Mouse (Mus musculus) myocyte (in vitro differentiated cells): ENCODE results near the gene Cdca7l. TPM values are rescaled to one million over a fixed set of nuclear protein-coding genes. Genes with fewer than 3 reads are reported as not detected.

ENCODE experiments used
- H3K27me3 ChIP-seq: one replicate; pipeline ENCODE4 v1.6.1; 2011; ENCODE audit not compliant: control insufficient read depth, insufficient read depth, insufficient read length
- H3K36me3 ChIP-seq: one replicate; pipeline ENCODE4 v1.6.1; 2011; ENCODE audit not compliant: control insufficient read depth, insufficient read depth
- H3K4me2 ChIP-seq: one replicate; pipeline ENCODE4 v1.6.1; 2011; ENCODE audit warnings: low read depth, control low read depth
- H3K4me3 ChIP-seq: one replicate; pipeline ENCODE4 v1.5.1; 2011; ENCODE audit warnings: mild to moderate bottlenecking, control low read depth, moderate library complexity
- H3K79me2 ChIP-seq: one replicate; pipeline ENCODE4 v1.6.1; 2011; ENCODE audit not compliant: control insufficient read depth, insufficient read depth
- H3ac ChIP-seq: one replicate; pipeline ENCODE4 v1.6.1; 2011; ENCODE audit not compliant: control insufficient read depth, insufficient read length
- CEBPB ChIP-seq: IDR thresholded peaks from 2 replicates; pipeline ENCODE4 v1.6.1; 2011; ENCODE audit warnings: mild to moderate bottlenecking, moderate library complexity; ENCODE audit not compliant: poor library complexity, insufficient read depth, severe bottlenecking
- E2F4 ChIP-seq: IDR thresholded peaks from one replicate; pipeline ENCODE4 v1.6.1; 2011; ENCODE audit warnings: mild to moderate bottlenecking, control low read depth, moderate library complexity; ENCODE audit not compliant: insufficient read depth
- MAX ChIP-seq: IDR thresholded peaks from one replicate; pipeline ENCODE4 v1.6.1; 2011; ENCODE audit warnings: low read depth, mild to moderate bottlenecking, control low read depth
- MYOD1 ChIP-seq, 3 experiments: IDR thresholded peaks; one replicate each; pipeline ENCODE4 v1.6.1; 2011; ENCODE audit warnings: control low read depth in 2 of 3, low read depth in 2 of 3, mild to moderate bottlenecking in 2 of 3, moderate library complexity in 1 of 3; ENCODE audit not compliant: insufficient read length in 2 of 3, control insufficient read depth in 1 of 3
- MYOG ChIP-seq, 3 experiments: IDR thresholded peaks; one replicate each; pipeline ENCODE4 v1.6.1; 2011; ENCODE audit warnings: control low read depth in 2 of 3, low read depth in 2 of 3, mild to moderate bottlenecking in 2 of 3; ENCODE audit not compliant: insufficient read length in 2 of 3, control insufficient read depth in 1 of 3, insufficient read depth in 1 of 3
- POLR2A ChIP-seq: IDR thresholded peaks from one replicate; pipeline ENCODE4 v1.6.1; 2011; ENCODE audit warnings: low read depth, mild to moderate bottlenecking, control low read depth, moderate library complexity; ENCODE audit not compliant: insufficient read length
- POLR2AphosphoS2 ChIP-seq: IDR thresholded peaks from one replicate; pipeline ENCODE4 v1.6.1; 2011; ENCODE audit warnings: low read depth, control low read depth; ENCODE audit not compliant: insufficient read length
- REST ChIP-seq: IDR thresholded peaks from one replicate; pipeline ENCODE4 v1.6.1; 2011; ENCODE audit warnings: mild to moderate bottlenecking, control low read depth, moderate library complexity; ENCODE audit not compliant: insufficient read depth, insufficient read length
- SRF ChIP-seq: IDR thresholded peaks from one replicate; pipeline ENCODE4 v1.6.1; 2011; ENCODE audit warnings: low read depth; ENCODE audit not compliant: control insufficient read depth, insufficient read length
- TCF12 ChIP-seq: IDR thresholded peaks from one replicate; pipeline ENCODE4 v1.6.1; 2011; ENCODE audit warnings: mild to moderate bottlenecking, control low read depth; ENCODE audit not compliant: poor library complexity, insufficient read depth, severe bottlenecking
- TCF3 ChIP-seq: IDR thresholded peaks from one replicate; pipeline ENCODE4 v1.6.1; 2011; ENCODE audit warnings: low read depth, control low read depth; ENCODE audit not compliant: insufficient read length
- USF1 ChIP-seq: IDR thresholded peaks from one replicate; pipeline ENCODE4 v1.6.1; 2011; ENCODE audit warnings: low read depth, mild to moderate bottlenecking, control low read depth, moderate library complexity
- polyA plus RNA-seq: library from polyadenylated mRNA; unstranded; fragments of >200 nt; fragmentation: generic; extraction: Trizol; gene quantifications from one replicate; pipeline ENCODE4 v1.2.1, GENCODE M21; 2012; ENCODE audit warnings: missing spikeins

The Cdca7l gene
- polyA plus RNA-seq, 1 experiment, result 8.3 TPM

DNA sequence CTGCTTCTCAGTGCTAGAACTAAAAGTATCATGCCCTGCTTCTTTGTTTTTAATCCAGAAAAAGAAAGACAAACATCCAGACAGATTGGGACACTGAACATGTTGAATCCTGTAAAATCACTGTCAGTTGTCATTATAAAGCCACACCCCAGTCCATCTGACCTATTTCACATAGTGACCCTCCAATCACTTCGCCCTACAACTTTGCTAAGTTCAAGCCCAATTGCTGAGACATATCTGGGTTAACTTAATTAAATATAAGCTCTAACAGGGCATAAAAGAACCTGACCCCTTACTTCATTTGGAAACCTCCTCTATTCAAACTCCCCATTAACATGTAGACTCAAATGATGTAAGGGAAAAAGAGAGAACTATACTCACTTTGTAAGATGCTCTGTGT lies 107.3 kb downstream of the Cdca7l start:
- Histone ChIP-seq H3ac (no peak overlapping the region), H3K4me2 (no peak overlapping the region), H3K27me3 (no peaks in the 10 kb centered on the region), H3K4me3 (no peak overlapping the region), H3K36me3 (no peaks in the 10 kb centered on the region), H3K79me2 (no peaks in the 10 kb centered on the region)
- TF ChIP-seq POLR2AphosphoS2 (no peak), CEBPB (no peak), E2F4 (no peak), MAX (no peak), TCF12 (no peak), MYOD1 (IDR thresholded peaks at IDR 0.05; ENCODE audit: control insufficient read depth in 1 of 3, insufficient read length in 2 of 3, low read depth in 2 of 3) (no peak), TCF3 (no peak), POLR2A (no peak), MYOG (IDR thresholded peaks at IDR 0.05; ENCODE audit: control insufficient read depth in 1 of 3, insufficient read depth in 1 of 3, insufficient read length in 2 of 3, low read depth in 2 of 3) (no peak), USF1 (no peak), REST (no peak), SRF (no peak)

DNA sequence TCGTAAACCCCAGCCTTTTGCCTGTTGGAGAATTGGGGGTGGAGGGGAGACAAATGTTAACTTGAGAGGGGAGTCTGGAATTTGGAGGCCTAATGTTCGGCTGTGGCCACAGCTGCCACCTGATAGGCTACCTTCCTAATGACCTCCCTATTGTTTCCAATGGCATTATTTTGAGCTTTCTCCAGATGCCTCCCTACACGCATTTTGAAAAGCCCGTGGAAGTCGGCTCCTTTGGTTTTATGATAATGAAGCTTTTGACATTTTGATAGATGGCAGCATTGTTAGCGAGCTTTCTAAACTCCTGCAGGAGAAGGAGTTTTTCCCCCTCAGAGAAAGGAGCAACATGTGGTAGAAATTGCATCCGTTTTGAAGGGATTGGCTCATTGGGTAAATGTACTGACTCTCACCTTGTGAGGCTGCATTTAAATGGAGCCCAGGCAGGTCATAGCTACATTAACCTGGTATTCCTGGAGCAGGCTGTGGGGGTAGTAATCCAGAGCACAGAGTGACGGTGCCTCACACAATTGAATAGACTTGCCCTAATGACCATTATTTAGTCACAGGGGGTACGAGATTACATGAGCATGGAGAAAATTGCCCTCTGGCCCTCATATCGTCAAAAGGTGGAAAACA lies 110.6 kb downstream of the Cdca7l start:
- no peaks in the 10 kb centered on the region for H3K36me3 ChIP-seq
- H3K4me2 ChIP-seq, result no peak overlapping the region
- no peak overlapping the region for H3K4me3 ChIP-seq
- no peak for TF ChIP-seq CEBPB
- TF ChIP-seq TCF3, result no peak
- no peak for TF ChIP-seq TCF12
- TF ChIP-seq USF1, result no peak
- TF ChIP-seq E2F4, result no peak
- TF ChIP-seq REST, result no peak
- TF ChIP-seq SRF, result no peak
- no peak for TF ChIP-seq MAX
- no peak for TF ChIP-seq MYOD1 (IDR thresholded peaks at IDR 0.05; ENCODE audit: control insufficient read depth in 1 of 3, insufficient read length in 2 of 3, low read depth in 2 of 3)
- no peak for TF ChIP-seq POLR2A
- no peak for TF ChIP-seq MYOG (IDR thresholded peaks at IDR 0.05; ENCODE audit: control insufficient read depth in 1 of 3, insufficient read depth in 1 of 3, insufficient read length in 2 of 3, low read depth in 2 of 3)
- TF ChIP-seq POLR2AphosphoS2, result no peak
- H3K79me2 ChIP-seq, result no peaks in the 10 kb centered on the region
- no peak overlapping the region for H3ac ChIP-seq
- no peaks in the 10 kb centered on the region for H3K27me3 ChIP-seq

DNA sequence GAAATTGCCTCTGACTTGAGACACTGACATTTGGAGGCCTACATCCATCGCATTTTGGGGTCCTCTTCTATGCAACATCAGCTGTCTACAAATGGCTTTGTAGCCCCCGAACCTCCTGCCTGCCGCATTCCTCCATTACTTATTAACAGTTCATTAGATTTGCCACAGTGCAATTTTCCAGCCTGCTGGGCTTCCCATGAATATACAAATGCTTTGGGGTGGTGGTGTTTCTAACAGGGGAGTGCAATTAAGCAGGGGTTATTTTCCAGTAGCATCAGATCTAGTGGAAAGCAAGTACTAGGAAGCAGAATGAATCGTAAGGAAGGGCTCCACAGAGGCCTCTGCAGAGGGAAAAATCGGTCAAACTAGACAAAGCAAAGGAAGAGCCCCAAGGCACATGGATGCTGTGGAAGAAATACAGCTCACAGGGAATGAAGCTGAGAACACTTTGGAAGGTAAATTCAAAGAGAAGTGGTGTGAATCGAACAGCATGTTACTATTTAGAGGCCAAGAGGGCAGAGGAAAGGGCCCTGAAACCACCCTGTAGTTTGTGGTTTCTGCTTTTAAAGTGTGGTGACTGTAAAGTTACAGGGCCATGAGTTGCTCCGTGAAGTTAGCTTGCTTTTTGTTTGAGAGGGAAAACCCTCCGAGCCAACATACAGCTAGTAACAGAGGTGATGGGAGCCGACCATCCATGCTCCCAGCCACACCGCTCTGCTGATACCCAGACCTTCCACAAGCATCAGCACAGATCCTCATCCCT lies 111.9 kb downstream of the Cdca7l start:
- Histone ChIP-seq H3K4me2 (no peak overlapping the region), H3K36me3 (no peaks in the 10 kb centered on the region), H3ac (no peak overlapping the region), H3K79me2 (no peaks in the 10 kb centered on the region), H3K27me3 (no peaks in the 10 kb centered on the region), H3K4me3 (no peak overlapping the region)
- no peak for TF ChIP-seq SRF
- TF ChIP-seq TCF3, result no peak
- TF ChIP-seq USF1, result no peak
- TF ChIP-seq E2F4, result no peak
